Mouse (Mus musculus) Patski (cell line): Measurements from ENCODE around the gene Ly6g5b. TPM values are rescaled to one million over a fixed set of nuclear protein-coding genes. Genes with fewer than 3 reads are reported as not detected.

Source experiments
- ATAC-seq: fragments of 100-300 bp; one replicate; pipeline ENCODE4 v1.8.0; 2021
- CTCF ChIA-PET: fragments of 350-600 bp; sonication (Branson Sonifier 250); formaldehyde crosslinking; loops from one replicate; lab custom pipeline; 2022; ENCODE audit warnings: inconsistent platforms; lab: Charles Lee
- POLR2A ChIA-PET: fragments of 350-600 bp; sonication (Branson Sonifier 250); formaldehyde crosslinking; loops from one replicate; lab custom pipeline; 2022; ENCODE audit warnings: antibody characterized with exemption, inconsistent platforms; lab: Charles Lee
- DNase-seq: peaks from one replicate; pipeline ENCODE4 v3.0.0-alpha.2; 2011; ENCODE audit warnings: low read depth, low spot score
- H3K27me3 ChIP-seq: fragments of 371-371 bp; one replicate; pipeline ENCODE4 v1.5.1; 2021
- CTCF ChIP-seq: fragments of 100-300 bp; IDR thresholded peaks from one replicate; pipeline ENCODE4 v1.5.1; 2021
- in situ Hi-C: fragments of 300-500 bp; cut with MboI; formaldehyde crosslinking; loops from 3 replicates; pipeline ENCODE4 v1.11.1; 2018; ENCODE audit warnings: low pct_unique_long_range_greater_than_20kb, mixed read lengths
- polyA plus RNA-seq: library from polyadenylated mRNA; unstranded; gene quantifications from one replicate; pipeline ENCODE4 v1.2.3, GENCODE M21; 2021

The Ly6g5b gene
- polyA plus RNA-seq, 1 experiment from 2014 or later: 0.27 TPM

DNA sequence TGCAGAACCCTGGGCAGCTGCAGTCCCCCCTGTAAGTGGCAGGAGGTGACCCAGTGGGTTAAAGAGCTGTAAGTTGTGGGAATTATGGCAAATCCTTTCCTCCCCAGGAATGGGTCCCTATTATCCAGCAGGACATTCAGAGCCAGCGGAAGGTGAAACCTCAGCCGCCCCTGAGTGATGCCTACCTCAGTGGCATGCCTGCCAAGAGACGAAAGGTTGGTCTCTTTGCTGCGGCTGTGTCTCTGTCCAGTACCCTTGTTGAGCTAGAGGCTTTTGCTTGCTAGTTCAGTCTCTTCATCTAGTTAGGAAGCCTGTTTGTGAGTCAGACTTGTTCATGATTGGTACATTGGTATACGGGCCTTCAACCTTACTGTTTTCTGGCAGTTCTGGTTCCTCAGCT, 30.9 kb upstream of the Ly6g5b start:
- ChIA-PET CTCF (interaction anchor here (0.7 to 0.9 kb wide), 2 partner anchors 8 to 22 kb away, joined by 3 to 4 read pairs; no protein-coding TSS in a partner anchor), POLR2A (interaction anchor here (1.8 to 3.7 kb wide), 2 partner anchors 9 to 13 kb away, joined by 11 to 17 read pairs; no protein-coding TSS in a partner anchor)
- no peak for DNase-seq
- no peaks in the 10 kb centered on the region for H3K27me3 ChIP-seq
- in situ Hi-C loops: loop anchor here (25.0 kb wide), 1 partner anchor 509 kb away; the partner anchor contains the start of genes Atf6b, Fkbpl, Ppt2 and Prrt1
- no peak for ATAC-seq
- TF ChIP-seq CTCF: no peak

- no peaks in the 10 kb centered on the region for H3K27me3 ChIP-seq
- no peak for ATAC-seq
- CTCF ChIA-PET: interaction anchor here (1.7 kb wide), 1 partner anchor 14 kb away, joined by 6 read pairs; no protein-coding TSS in a partner anchor
- no peak for DNase-seq
- POLR2A ChIA-PET: no interaction called here
- TF ChIP-seq CTCF: no peak
- in situ Hi-C loops: loop anchor here (25.0 kb wide), 1 partner anchor 505 kb away; the partner anchor contains the start of genes Atf6b, Fkbpl, Ppt2 and Prrt1
Observed at GRCm38 (mm10) chr17:35141971-35142370, 26.7 kb upstream of the Ly6g5b start.

DNA sequence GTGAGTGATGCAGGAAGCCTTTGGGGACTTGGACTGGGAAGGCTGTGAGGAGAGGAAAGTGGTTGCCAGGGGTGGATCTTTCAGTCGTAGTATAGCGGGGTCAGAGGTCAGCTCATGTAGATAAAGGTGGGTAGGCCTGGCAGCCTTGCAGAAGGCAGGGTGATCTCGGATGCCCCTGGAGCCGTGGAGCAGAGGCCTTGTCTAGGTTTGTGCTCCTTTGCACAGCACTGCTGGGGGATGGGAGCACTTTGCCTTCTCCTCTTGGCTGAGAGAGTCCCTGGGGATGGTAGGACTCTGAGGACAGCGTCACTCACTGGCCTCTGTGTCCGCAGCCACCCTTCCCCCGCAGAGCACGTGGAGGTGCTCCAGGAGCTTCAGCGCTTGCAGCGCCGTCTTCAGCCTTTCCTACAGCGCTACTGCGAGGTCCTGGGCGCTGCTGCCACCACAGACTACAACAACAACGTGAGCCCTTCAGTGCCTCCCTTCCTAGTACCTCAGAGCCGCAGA, 25.3 kb upstream of the Ly6g5b start:
- ATAC-seq (no peak), DNase-seq (no peak)
- no peak for TF ChIP-seq CTCF
- H3K27me3 ChIP-seq: no peaks in the 10 kb centered on the region
- ChIA-PET POLR2A (no interaction called here), CTCF (no interaction called here)
- in situ Hi-C loops: loop anchor here (25.0 kb wide), 1 partner anchor 503 kb away; the partner anchor contains the start of genes Atf6b, Fkbpl, Ppt2 and Prrt1

DNA sequence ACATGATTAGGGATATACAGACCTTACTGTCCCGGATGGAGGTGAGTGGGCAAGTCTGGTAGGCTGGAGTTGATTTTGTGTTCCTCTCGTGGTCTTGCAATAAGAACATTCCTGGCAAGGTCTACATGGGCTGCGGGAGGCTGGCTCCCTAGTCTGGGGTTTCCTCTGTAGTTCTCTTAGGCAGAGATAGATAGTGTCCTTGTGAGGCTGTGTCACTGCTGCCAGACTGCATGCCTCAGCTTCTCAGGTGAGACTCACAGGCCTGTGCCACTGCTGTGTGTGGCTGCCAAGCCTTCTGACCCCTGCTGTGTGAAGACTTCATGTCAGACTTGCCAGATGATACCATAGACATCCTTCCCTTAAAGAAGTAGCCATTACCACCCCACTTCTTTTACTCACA, 24.0 kb upstream of the Ly6g5b start:
- H3K27me3 ChIP-seq: no peaks in the 10 kb centered on the region
- ChIA-PET POLR2A (interaction anchor here (1.4 to 3.5 kb wide), 2 partner anchors 8 to 24 kb away, joined by 7 to 17 read pairs; no protein-coding TSS in a partner anchor), CTCF (interaction anchor here (1.1 to 3.2 kb wide), 3 partner anchors 14 to 30 kb away, joined by 3 to 11 read pairs (median 8); partner anchors contain the start of gene D17H6S53E)

GRCm38 (mm10) chr17:35135591-35136320, 20.5 kb upstream of the Ly6g5b start:
- ATAC-seq (peak; percentile 55), DNase-seq (no peak)
- TF ChIP-seq CTCF: no peak
- no peaks in the 10 kb centered on the region for H3K27me3 ChIP-seq
- in situ Hi-C loops: loop anchor here (25.0 kb wide), 1 partner anchor 498 kb away; the partner anchor contains the start of genes Atf6b, Fkbpl, Ppt2 and Prrt1
- POLR2A ChIA-PET: interaction anchor here (0.6 to 3.5 kb wide), 4 partner anchors 9 to 27 kb away, joined by 3 to 17 read pairs (median 4); partner anchors contain the start of gene D17H6S53E
- CTCF ChIA-PET: no interaction called here

More for the DNA sequence above, 24.0 kb upstream of the Ly6g5b start:
- in situ Hi-C loops: loop anchor here (25.0 kb wide), 1 partner anchor 502 kb away; the partner anchor contains the start of genes Atf6b, Fkbpl, Ppt2 and Prrt1
- DNase-seq: no peak
- ATAC-seq: no peak
- TF ChIP-seq CTCF: no peak

DNA sequence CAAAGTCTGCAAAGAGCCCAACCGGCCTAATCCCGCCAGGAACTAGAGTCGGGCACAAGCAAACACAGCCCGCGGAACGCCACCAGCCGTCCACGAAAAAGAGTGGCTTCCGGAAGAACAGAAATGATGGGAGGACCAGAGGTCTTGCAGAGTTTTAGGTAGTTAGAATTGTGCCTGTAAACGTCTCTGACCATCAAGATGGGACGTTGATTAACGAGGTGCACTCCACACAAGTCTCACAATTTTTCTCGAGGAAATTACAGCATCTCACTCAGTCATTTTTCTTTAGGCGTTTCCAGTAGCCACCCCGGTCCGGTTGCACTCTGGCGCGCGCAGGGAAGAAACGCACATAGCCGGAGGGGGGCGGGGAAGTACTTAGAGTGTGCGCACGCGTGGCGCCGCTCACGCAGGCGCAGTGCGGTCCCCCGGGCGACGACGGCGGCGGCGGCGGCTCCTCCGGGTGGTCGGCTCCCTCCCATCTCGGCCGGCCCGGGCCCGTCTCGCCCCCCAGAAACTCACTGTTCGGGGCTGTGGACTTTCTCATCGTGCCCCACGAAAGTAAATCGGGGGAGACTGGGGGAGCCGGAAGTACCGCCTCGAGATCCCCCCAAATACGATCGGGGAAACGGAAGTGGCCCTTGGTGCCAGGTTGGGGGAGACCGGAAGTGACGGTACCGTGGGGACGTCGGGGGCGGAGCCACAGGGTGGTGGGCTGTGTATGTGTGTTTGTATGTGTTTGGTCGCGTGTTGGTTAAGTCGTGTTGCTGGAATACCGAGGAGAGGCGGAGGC, 19.8 kb upstream of the Ly6g5b start, which contains the start of gene Bag6:
TSS of gene Bag6 (plus strand) at position 378 of the 790 bp plus-strand sequence.
- ChIA-PET CTCF (no interaction called here), POLR2A (no interaction called here)
- H3K27me3 ChIP-seq: no peaks in the 10 kb centered on the region
- ATAC-seq (peak; percentile 70), DNase-seq (peak; percentile 91)
- in situ Hi-C loops: loop anchor here (25.0 kb wide), 1 partner anchor 498 kb away; the partner anchor contains the start of genes Atf6b, Fkbpl, Ppt2 and Prrt1
- no peak for TF ChIP-seq CTCF

- H3K27me3 ChIP-seq: no peaks in the 10 kb centered on the region
- in situ Hi-C loops: loop anchor here (25.0 kb wide), 1 partner anchor 496 kb away; the partner anchor contains the start of genes Atf6b, Fkbpl, Ppt2 and Prrt1
- DNase-seq (no peak), ATAC-seq (no peak)
- ChIA-PET CTCF (no interaction called here), POLR2A (no interaction called here)
- no peak for TF ChIP-seq CTCF
Observed at GRCm38 (mm10) chr17:35133517-35133916, 18.3 kb upstream of the Ly6g5b start.

GRCm38 (mm10) chr17:35132174-35132560, 16.9 kb upstream of the Ly6g5b start:
- CTCF ChIA-PET: no interaction called here

GRCm38 (mm10) chr17:35131500-35132173, 16.4 kb upstream of the Ly6g5b start, which contains the start of gene Apom:
Gene Apom (minus strand): TSS chr17:35132050.
- H3K27me3 ChIP-seq: no peaks in the 10 kb centered on the region
- in situ Hi-C loops: loop anchor here (25.0 kb wide), 1 partner anchor 494 kb away; the partner anchor contains the start of genes Atf6b, Fkbpl, Ppt2 and Prrt1
- ChIA-PET CTCF (no interaction called here), POLR2A (no interaction called here)
- no peak for DNase-seq
- no peak for ATAC-seq
- TF ChIP-seq CTCF: no peak

More at GRCm38 (mm10) chr17:35132174-35132560, 16.9 kb upstream of the Ly6g5b start:
- TF ChIP-seq CTCF: no peak
- in situ Hi-C loops: loop anchor here (25.0 kb wide), 1 partner anchor 495 kb away; the partner anchor contains the start of genes Atf6b, Fkbpl, Ppt2 and Prrt1
- no peak for ATAC-seq
- no peak for DNase-seq
- POLR2A ChIA-PET: no interaction called here
- no peaks in the 10 kb centered on the region for H3K27me3 ChIP-seq
